Mouse (Mus musculus): ENCODE measurements at regions not wholly inside any gene's neighbourhood (a gene's known extent, or its start where the extent isn't known, plus 50 kb on each side); places are given as distances from the start of the nearest gene placed in this dataset.

DNA sequence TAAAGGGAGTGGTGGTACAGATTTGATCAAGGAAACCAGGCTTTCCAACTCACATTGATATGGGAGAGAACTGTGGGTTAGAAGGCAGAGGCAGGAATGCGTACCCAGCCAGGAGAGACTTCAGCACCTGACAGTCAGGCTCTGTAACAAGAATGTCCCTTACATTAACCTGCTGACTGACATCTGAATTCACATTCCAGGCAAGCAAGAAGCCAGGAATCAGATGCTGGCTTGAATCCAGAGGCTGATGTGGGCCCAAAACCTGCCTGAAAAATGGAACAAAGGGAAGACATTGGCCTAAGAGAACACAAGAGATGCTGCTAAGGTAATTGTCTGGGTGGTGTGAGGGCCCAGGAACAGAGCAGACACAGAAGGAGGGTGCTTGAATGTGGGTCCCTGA lies 158.8 kb downstream of the Wnt5a start:
- TF ChIP-seq POLR2A (IDR thresholded peaks at IDR 0.05; ENCODE audit: low read depth, low read length) = no peak
- no peak for TF ChIP-seq CTCF (conservative IDR thresholded peaks at IDR 0.05; ENCODE audit: insufficient read depth, insufficient read length, low read depth, low read length)

All from kidney, adult 2 months (tissue).